Mouse (Mus musculus): Measurements from ENCODE around the gene AY358078. TPM values are rescaled to one million over a fixed set of nuclear protein-coding genes. Genes with fewer than 3 reads are reported as not detected.

The AY358078 gene
- total RNA-seq, 2 experiments from 2014 or later, result not detected

DNA sequence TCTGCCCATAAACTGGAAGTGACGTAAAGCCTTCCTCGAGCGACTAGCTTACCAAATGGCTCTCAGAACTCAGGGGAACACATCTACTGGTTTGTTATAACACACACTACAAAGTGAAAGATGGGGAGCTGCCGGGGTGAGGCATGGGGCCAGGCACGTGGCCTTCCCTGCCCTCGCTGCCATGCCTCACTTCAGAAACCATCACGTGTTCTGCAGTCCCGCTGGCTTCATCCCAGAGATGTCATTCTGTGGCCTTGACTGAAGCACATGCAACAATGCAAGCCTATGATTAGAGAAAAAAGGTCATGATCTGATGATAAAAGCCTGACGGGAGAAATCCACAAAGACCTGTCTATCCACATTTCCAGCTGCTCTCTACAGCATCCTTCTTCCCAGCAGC lies 71.9 kb downstream of the AY358078 start:
- no peak for DNase-seq (ENCODE audit: low spot score in 2 of 2)

Small RNAs within 50 kb of the gene (microRNA-seq; reads per million reads assigned to microRNA genes)
- not detected for gene Gm27375

Other genes starting within 250 kb of the AY358078 start
- gene Gm5622, start 247.3 kb upstream of the AY358078 start, total RNA-seq (2021), result not detected
- not detected for gene Gm17175, start 226.0 kb upstream of the AY358078 start, total RNA-seq (2021)
- not detected for gene Gm17174, start 207.9 kb upstream of the AY358078 start, total RNA-seq (2021)
- not detected for gene Gm17078, start 188.7 kb upstream of the AY358078 start, total RNA-seq (2021)
- not detected for gene Gm4181, start 164.4 kb upstream of the AY358078 start, total RNA-seq (2021)
- not detected for gene Gm17079, start 104.6 kb upstream of the AY358078 start, total RNA-seq (2021)
- not detected for gene Gm5800, start 82.9 kb upstream of the AY358078 start, total RNA-seq (2021)
- not detected for gene Ang4, start 26.5 kb upstream of the AY358078 start, total RNA-seq (2021)
- not detected for gene Ear6, start 53.7 kb downstream of the AY358078 start, total RNA-seq (2021)
- 10 to 100 TPM; 11.4 to 14.3 TPM for gene Mettl17, start 84.8 kb downstream of the AY358078 start, total RNA-seq (2021)
- under 1 TPM; 0.47 to 0.96 TPM for gene Slc39a2, start 92.8 kb downstream of the AY358078 start, total RNA-seq (2021)
- 100 to 1,000 TPM; 315 to 500 TPM for gene Ndrg2, start 114.1 kb downstream of the AY358078 start, total RNA-seq (2021)
- gene Tppp2, start 118.4 kb downstream of the AY358078 start, total RNA-seq (2021), result not detected
- not detected for gene Rnase13, start 122.7 kb downstream of the AY358078 start, total RNA-seq (2021)
- 10 to 100 TPM; 90.4 to 92.7 TPM for gene Arhgef40, start 184.7 kb downstream of the AY358078 start, total RNA-seq (2021)
- 1 to 10 TPM; 1.1 to 2.8 TPM for gene Tmem253, start 215.6 kb downstream of the AY358078 start, total RNA-seq (2021)
- gene Zfp219, start 220.7 kb downstream of the AY358078 start, total RNA-seq (2021), result 10 to 100 TPM; 28.3 to 29.7 TPM
- gene Olfr221, start 242.4 kb downstream of the AY358078 start, total RNA-seq (2021), result not detected